Mouse (Mus musculus) hindbrain, embryonic 11.5 days (tissue): ENCODE results near the gene Fgg. TPM values are rescaled to one million over a fixed set of nuclear protein-coding genes. Genes with fewer than 3 reads are reported as not detected.

ENCODE experiments used
- ATAC-seq: fragments of 200-750 bp; cut with Nextera tagmentation; 2 replicates; pipeline ENCODE4 v1.8.0; 2017; ENCODE audit warnings: mild to moderate bottlenecking, moderate TSS enrichment, moderate library complexity; ENCODE audit not compliant: low FRiP score
- DNase-seq: peaks from one replicate; pipeline ENCODE4 v3.0.0-alpha.2; 2015; ENCODE audit warnings: low spot score
- H3K27ac ChIP-seq: fragments of 300-500 bp; sonication (generic); 2 replicates; pipeline ENCODE4 v1.5.1; 2014; ENCODE audit warnings: mild to moderate bottlenecking, low read depth, low read length
- H3K27me3 ChIP-seq: fragments of 300-500 bp; sonication (generic); 2 replicates; pipeline ENCODE4 v1.6.1; 2014; ENCODE audit warnings: mild to moderate bottlenecking, low read length, moderate library complexity, mixed read lengths; ENCODE audit not compliant: control insufficient read depth, insufficient read depth
- H3K36me3 ChIP-seq: fragments of 300-500 bp; sonication (generic); 2 replicates; pipeline ENCODE4 v1.6.1; 2014; ENCODE audit warnings: mild to moderate bottlenecking, low read length, moderate library complexity, mixed read lengths; ENCODE audit not compliant: control insufficient read depth, insufficient read depth
- H3K4me1 ChIP-seq: fragments of 300-500 bp; sonication (generic); replicated peaks from 2 replicates; pipeline ENCODE4 v1.6.1; 2014; ENCODE audit warnings: low read length, mixed read lengths; ENCODE audit not compliant: control insufficient read depth, insufficient read depth
- H3K4me2 ChIP-seq: fragments of 300-500 bp; sonication (generic); replicated peaks from 2 replicates; pipeline ENCODE4 v1.6.1; 2014; ENCODE audit warnings: mild to moderate bottlenecking, low read depth, low read length
- H3K4me3 ChIP-seq: fragments of 300-500 bp; sonication (generic); 2 replicates; pipeline ENCODE4 v1.5.1; 2014; ENCODE audit warnings: low read depth, low read length
- H3K9ac ChIP-seq: fragments of 300-500 bp; sonication (generic); 2 replicates; pipeline ENCODE4 v1.6.1; 2014; ENCODE audit warnings: low read depth, low read length
- H3K9me3 ChIP-seq: fragments of 300-500 bp; sonication (generic); 2 replicates; pipeline ENCODE4 v1.6.1; 2016; ENCODE audit warnings: low read length; ENCODE audit not compliant: control insufficient read depth
- WGBS: fragments of 180-500 bp; shearing (Covaris S2); extraction: QIAGEN DNeasy Blood & Tissue Kit; methylation state at CpG from one replicate; pipeline ENCODE4 v1.1.7; 2014; 5-methylcytosine and 5-hydroxymethylcytosine counted together
- polyA plus RNA-seq: library from polyadenylated mRNA; unstranded; fragments of >200 nt; fragmentation: Nextera tagmentation; extraction: Ambion mirVana; gene quantifications from 2 replicates; pipeline ENCODE4 v1.2.1, GENCODE M21; 2014

Gene Fgg
- polyA plus RNA-seq, 1 experiment from 2014 or later, result not detected

- WGBS, result 31% methylated on average over 8 of the region's 8 CpGs
- DNase-seq, result peak; percentile 83
- Histone ChIP-seq H3K36me3 (no peaks in the 10 kb centered on the region), H3K4me1 (peaks cover 6% of the 10 kb centered on the region; the same call in 1 of the 2 replicates), H3K27me3 (peaks cover 2% of the 10 kb centered on the region; the same call in 1 of the 2 replicates), H3K4me3 (no peak overlapping the region), H3K4me2 (no peak overlapping the region), H3K9me3 (no peaks in the 10 kb centered on the region), H3K9ac (no peak overlapping the region), H3K27ac (no peak overlapping the region)
- ATAC-seq, result peak; percentile 82
Measured at GRCm38 (mm10) chr3:82998772-82999463, 8.6 kb upstream of the Fgg start.

DNA sequence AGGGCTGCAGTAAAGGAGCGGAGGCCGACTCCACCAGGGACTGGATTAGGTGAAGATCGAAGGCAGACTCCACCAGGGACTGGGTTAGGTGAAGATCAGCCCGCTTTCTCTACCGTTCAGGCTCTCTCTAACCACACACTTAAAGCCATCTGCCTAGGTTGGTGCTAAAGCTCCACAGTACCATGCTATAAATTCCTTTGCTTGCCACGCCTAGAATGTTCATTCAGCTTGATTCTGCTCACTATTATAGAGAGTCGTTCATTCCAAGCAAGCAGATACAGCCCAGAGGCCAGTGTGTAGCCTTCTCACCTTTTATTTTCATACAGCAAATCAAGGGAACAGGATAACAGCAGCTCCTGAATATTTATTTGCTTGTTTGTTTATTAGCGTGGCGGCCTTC is 7.5 kb upstream of the Fgg start:
- Histone ChIP-seq H3K4me1 (peaks cover 6% of the 10 kb centered on the region; the same call in 1 of the 2 replicates), H3K36me3 (no peaks in the 10 kb centered on the region), H3K9ac (no peak overlapping the region), H3K4me2 (no peak overlapping the region), H3K27ac (no peak overlapping the region), H3K4me3 (no peak overlapping the region), H3K27me3 (peaks cover 2% of the 10 kb centered on the region; the same call in 1 of the 2 replicates), H3K9me3 (no peaks in the 10 kb centered on the region)
- 89% methylated on average over 9 of the region's 9 CpGs for WGBS
- DNase-seq, result no peak
- no peak for ATAC-seq

- no peak for ATAC-seq
- DNase-seq, result peak; percentile 75
- Histone ChIP-seq H3K4me3 (no peak overlapping the region), H3K36me3 (no peaks in the 10 kb centered on the region), H3K27ac (no peak overlapping the region), H3K9me3 (no peaks in the 10 kb centered on the region), H3K4me1 (no peaks in the 10 kb centered on the region), H3K27me3 (peaks cover 1% of the 10 kb centered on the region; the same call in 1 of the 2 replicates), H3K9ac (no peak overlapping the region), H3K4me2 (no peak overlapping the region)
- WGBS, result 0% methylated on average over 2 of the region's 2 CpGs
Measured at GRCm38 (mm10) chr3:83002191-83002590, 5.3 kb upstream of the Fgg start.

DNA sequence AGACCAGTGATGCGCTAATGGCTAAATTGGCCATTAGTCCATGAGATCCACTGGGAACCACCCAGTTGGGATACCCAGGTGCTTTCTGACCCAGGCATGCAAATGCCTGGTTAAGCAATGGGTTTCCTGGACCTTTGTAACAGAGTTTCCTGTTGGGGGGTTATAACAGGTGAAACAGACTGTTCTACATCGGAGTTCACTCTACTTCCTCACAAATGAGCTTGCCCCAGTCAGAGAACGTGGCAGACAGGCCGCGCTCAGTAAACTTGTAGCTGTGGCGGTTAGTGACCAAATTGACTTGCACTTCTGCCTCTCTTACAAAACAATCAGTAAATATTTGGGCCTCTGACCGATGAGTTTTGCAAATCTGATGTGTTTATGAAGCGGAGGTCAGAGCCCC is 4.5 kb upstream of the Fgg start:
- Histone ChIP-seq H3K4me2 (no peak overlapping the region), H3K9ac (no peak overlapping the region), H3K4me1 (no peaks in the 10 kb centered on the region), H3K27me3 (no peaks in the 10 kb centered on the region), H3K9me3 (no peaks in the 10 kb centered on the region), H3K4me3 (no peak overlapping the region), H3K36me3 (no peaks in the 10 kb centered on the region), H3K27ac (no peak overlapping the region)
- no peak for ATAC-seq
- no peak for DNase-seq
- WGBS, result 94% methylated on average over 8 of the region's 8 CpGs

DNA sequence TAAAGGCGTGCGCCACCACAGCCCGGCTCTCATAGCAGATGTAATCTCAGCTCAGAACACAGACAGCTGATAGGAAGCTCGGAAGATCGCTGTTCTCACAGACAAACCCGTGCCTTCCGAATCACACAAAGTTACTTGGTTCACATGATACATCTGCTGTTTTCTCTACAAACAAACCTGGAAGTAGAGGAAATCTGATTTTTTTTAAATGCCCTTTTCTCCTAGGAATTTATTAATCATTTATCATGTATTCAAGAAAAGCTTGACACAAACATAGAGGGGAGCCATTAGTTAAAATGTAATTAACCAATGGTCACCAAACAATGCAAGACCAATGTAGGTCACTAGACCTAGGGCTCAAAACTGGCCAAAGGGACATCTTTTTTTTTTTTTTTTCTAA is 2.7 kb upstream of the Fgg start:
- Histone ChIP-seq H3K4me1 (no peaks in the 10 kb centered on the region), H3K4me3 (no peak overlapping the region), H3K36me3 (no peaks in the 10 kb centered on the region), H3K27ac (no peak overlapping the region), H3K27me3 (no peaks in the 10 kb centered on the region), H3K4me2 (no peak overlapping the region), H3K9ac (no peak overlapping the region), H3K9me3 (no peaks in the 10 kb centered on the region)
- DNase-seq (no peak), ATAC-seq (no peak)
- WGBS, result 94% methylated on average over 7 of the region's 7 CpGs

GRCm38 (mm10) chr3:83010291-83010690 is 2.8 kb downstream of the Fgg start:
- Histone ChIP-seq H3K4me1 (no peaks in the 10 kb centered on the region), H3K9ac (no peak overlapping the region), H3K4me2 (no peak overlapping the region), H3K4me3 (no peak overlapping the region), H3K27me3 (no peaks in the 10 kb centered on the region), H3K36me3 (no peaks in the 10 kb centered on the region), H3K27ac (no peak overlapping the region), H3K9me3 (no peaks in the 10 kb centered on the region)
- DNase-seq (no peak), ATAC-seq (no peak)
- WGBS, result 81% methylated on average over 11 of the region's 11 CpGs

DNA sequence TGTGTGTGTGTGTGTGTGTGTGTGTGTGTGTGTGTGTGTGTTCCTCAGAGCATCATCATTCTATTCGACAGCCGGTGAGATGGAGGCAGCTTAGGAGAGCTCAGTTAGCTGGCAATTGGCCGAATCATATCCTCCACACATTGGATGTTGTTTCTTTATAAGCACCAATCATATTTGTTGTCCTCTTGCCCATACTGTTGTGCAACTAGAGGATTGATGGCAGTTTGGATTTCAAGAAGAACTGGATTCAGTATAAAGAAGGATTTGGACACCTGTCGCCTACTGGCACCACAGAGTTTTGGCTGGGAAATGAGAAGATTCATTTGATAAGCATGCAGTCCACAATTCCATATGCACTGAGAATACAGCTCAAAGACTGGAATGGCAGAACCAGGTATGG is 3.6 kb downstream of the Fgg start:
- Histone ChIP-seq H3K9ac (no peak overlapping the region), H3K27me3 (no peaks in the 10 kb centered on the region)

GRCm38 (mm10) chr3:83011565-83011964 is 4.0 kb downstream of the Fgg start:
- H3K4me2 ChIP-seq, result no peak overlapping the region
- H3K27ac ChIP-seq, result no peak overlapping the region
- no peak overlapping the region for H3K4me3 ChIP-seq
- H3K27me3 ChIP-seq, result no peaks in the 10 kb centered on the region
- no peak for ATAC-seq
- WGBS, result 79% methylated on average over 4 of the region's 4 CpGs
- no peaks in the 10 kb centered on the region for H3K36me3 ChIP-seq
- no peaks in the 10 kb centered on the region for H3K4me1 ChIP-seq
- no peak for DNase-seq
- no peaks in the 10 kb centered on the region for H3K9me3 ChIP-seq
- H3K9ac ChIP-seq, result no peak overlapping the region

More for the DNA sequence above, 3.6 kb downstream of the Fgg start:
- 92% methylated on average over 4 of the region's 4 CpGs for WGBS
- Histone ChIP-seq H3K9me3 (no peaks in the 10 kb centered on the region), H3K36me3 (no peaks in the 10 kb centered on the region), H3K27ac (no peak overlapping the region), H3K4me1 (no peaks in the 10 kb centered on the region), H3K4me3 (no peak overlapping the region), H3K4me2 (no peak overlapping the region)
- DNase-seq, result no peak
- no peak for ATAC-seq

- WGBS, result 93% methylated on average over 19 of the region's 19 CpGs
- Histone ChIP-seq H3K4me1 (no peaks in the 10 kb centered on the region), H3K4me3 (no peak overlapping the region), H3K4me2 (no peak overlapping the region), H3K9me3 (no peaks in the 10 kb centered on the region), H3K27ac (no peak overlapping the region), H3K27me3 (no peaks in the 10 kb centered on the region), H3K36me3 (no peaks in the 10 kb centered on the region), H3K9ac (no peak overlapping the region)
- DNase-seq, result no peak
- ATAC-seq, result no peak
Measured at GRCm38 (mm10) chr3:83012636-83013035, 5.1 kb downstream of the Fgg start.
